Mouse (Mus musculus): ENCODE measurements around the gene Cd59a.
A peak's percentile ranks its signal among the peaks of the same experiment; 100 is the strongest.
"Not testable (repeated sequence)": the region's sequence is repeated elsewhere in the genome, so short reads cannot be mapped to it uniquely, and the experiment has no call there.

Cd59a gene

DNA sequence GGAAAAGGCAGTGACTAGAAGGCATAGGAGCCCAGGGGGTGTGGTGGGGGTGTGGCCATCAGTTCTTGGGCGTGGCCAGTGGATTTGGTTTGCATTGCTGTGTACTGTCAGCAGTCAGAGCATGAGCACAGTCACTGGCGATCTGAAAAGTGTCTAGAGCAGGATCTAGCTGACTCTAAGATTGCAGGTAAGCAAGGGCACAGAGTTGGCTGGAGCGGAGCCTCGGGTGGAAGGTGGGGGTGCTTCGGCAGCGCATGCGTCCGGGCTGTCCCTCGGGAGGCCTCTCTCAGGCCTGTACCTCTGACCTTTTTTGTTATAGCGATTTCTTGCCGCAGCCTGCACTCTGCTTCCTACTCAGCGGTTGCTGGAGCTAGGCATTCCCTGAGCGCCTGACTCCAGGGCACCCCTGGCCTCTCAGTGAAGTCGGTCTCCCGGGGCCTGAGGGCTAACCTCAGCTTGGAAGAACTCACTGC lies at the start of gene Cd59a:
Gene Cd59a (plus strand): TSS at position 61 of the 473 bp plus-strand sequence.
- DNase-seq (ENCODE audit: low spot score in 2 of 2), result peak; percentile 87 to 91

DNA sequence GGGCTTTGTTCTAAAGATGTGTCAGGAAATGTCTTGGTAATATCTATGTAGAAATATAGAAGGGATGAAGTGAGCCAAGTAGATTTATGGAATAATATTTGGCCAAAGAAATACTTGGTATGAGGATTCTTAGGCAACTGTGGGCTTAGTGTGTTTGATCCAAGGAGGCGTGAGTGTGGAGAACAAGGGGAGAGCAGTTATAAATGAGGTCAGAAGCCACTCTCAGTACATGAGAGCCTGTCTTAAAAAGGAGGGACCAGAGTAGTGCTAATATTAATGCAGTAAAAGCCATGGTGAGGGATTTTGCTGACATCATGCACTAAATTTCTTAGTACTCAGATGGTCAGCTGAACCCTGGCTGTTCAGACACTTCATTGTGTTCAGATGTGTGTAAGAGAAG lies 37.2 kb upstream of the Cd59a start:
- DNase-seq (ENCODE audit: low spot score in 2 of 2), result no peak

DNA sequence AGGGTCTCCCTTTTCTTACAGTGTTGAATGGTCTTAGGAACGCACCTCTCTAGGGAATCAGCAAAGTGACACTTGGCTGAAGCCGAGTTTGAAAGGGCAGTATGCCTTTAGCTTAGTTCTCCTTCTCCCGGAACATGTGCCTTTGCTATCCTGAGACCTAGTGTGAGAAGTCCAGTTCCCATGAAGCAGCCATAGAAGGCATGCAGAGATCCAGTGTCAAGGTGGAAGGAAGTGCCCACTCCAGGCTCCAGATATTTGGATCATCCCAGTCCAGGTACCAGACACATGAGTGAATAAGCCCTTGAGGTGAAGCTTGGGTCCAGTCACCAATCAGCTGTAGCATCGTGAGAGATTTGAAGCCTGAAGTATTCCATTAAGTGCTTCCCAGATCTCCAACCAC lies 36.6 kb upstream of the Cd59a start:
- no peak for DNase-seq (ENCODE audit: low spot score in 2 of 2)

DNA sequence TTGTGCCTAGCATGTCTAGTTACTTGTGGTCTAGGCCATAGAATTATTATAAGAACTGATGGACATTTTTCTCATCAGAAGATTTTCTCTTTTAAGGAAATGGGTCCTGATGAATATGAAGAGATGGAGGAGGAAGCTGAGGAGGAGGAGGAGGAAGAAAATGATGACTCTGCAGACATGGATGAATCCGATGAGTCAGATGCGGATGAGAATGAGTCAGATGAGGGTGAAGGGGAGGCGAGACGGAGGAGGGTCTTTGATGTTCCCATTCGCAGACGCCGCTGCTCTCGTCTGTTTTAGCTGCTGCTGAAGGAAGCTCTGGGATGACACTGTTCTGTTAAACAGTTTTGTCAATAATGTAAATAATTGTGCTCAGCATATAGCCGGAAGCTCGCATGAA lies 35.8 kb upstream of the Cd59a start:
- no peak for DNase-seq (ENCODE audit: low spot score in 2 of 2)

DNA sequence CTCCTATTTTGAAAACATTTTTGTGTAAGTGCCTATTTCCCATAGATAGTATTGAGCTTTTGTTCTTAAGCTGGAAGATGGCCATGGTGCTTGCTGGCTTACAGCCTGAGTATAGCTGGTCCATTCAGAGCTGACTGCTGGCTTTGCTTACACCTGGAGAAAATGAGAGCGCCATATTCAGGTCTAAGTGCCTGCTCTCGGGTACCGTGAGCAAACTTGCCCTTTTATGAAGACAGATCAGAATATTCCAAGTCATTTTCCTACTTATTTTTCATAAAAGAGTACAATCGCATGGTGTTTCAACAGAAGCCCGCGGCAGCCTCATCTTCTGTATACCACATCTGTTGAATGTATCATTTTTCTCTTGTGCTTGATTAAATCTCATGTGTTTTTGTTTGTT lies 34.6 kb upstream of the Cd59a start:
- DNase-seq (ENCODE audit: low spot score in 2 of 2), result no peak

DNA sequence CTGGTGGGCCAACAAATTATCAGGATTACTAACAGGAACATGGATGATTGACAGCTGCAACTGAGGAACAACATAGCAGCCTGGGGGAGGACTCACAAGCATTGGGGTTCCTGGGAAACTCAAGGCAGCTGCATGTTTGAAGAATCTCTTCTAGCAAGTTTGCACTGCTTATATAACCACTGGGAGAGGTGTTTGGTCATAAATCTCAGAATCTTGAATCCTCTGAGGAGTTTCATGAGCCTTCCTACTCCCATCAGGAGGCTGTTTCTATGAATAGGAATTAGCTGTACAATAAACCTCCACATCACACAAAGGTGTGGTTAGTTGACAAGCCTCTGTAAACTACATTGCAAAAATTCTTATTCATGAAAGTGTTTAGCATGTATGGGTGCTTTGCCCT lies 32.9 kb upstream of the Cd59a start:
- DNase-seq (ENCODE audit: low spot score in 2 of 2), result no peak

DNA sequence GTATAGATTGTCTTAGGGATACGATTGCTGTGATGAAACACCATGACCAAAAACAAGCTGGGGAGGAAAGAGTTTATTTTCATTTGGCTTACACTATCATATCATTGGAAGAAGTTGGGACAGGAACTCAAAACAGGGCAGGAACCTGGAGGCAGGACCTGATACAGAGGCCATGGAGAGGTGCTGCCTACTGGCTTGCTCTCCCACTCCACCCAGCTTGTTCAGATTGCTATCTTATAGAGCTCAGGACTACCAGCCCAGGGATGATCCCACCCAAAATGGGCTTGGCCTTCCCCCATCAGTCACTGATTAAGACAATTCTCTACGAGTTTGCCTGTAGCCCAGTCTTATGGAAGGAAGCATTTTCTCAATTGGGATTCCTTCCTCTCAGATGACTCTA lies 31.4 kb upstream of the Cd59a start:
- no peak for DNase-seq (ENCODE audit: low spot score in 2 of 2)

DNA sequence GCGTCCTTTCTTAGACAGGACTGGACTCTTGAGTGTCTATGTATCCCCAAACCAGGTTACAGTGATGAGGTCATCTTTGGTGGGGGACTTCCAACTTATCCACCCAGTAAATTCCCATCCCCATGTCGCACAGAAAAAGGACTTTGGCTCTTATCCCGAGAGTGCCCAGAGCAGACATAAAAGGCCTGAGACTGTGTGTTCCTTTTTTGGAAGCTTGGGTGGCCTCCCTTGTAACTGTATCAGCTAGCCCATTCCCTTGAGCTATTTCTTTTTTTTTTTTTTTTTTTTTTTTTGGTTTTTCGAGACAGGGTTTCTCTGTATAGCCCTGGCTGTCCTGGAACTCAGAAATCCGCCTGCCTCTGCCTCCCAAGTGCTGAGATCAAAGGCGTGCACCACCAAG lies 30.1 kb upstream of the Cd59a start, which contains the start of gene Gm10912:
Gene Gm10912 (plus strand): TSS at position 301 of the 400 bp plus-strand sequence.
- DNase-seq (ENCODE audit: low spot score in 2 of 2), result not testable (repeated sequence)

DNA sequence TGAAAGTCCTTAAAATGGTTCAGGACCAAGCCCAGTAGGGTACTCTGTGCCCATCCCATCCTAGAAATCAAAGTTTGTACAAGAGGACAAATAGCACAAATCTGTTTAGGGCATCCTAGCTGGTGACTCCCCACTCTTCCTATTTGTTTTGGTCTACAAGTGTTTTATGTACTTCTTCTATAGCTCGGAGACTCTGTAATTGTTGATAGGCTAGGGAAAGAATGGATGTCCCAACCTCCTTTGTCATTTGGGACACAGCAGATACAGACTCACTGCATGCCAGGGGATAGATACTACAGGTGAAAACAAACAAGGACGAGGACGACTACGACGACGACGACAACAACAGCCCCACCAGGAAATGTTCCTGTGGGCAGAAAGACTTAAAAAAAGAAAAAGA lies 27.2 kb upstream of the Cd59a start, which contains the start of gene Gm10799:
Gene Gm10799 (minus strand): TSS at position 101 of the 400 bp plus-strand sequence.
- not testable (repeated sequence) for DNase-seq (ENCODE audit: low spot score in 2 of 2)

DNA sequence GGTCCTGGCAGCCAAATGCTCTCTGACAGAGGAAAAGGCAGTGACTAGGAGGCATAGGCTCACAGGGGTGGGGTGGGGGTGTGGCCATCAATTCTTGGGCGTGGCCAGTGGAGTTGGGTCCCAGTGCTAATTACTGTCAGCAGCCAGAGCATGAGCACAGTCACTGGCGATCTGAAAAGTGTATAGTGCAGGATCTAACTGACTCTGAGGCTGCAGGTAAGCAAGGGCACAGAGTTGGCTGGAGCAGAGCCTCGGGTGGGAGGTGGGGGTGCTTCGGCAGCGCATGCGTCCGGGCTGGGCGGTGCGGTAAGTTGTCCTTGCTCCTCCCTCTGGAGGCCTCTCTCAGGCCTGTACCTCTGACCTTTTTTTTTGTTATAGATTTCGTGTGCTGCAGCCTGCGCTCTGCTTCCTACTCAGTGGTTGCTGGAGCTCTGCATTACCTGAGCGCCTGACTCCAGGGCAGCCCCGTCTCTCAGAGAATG lies 25.9 kb upstream of the Cd59a start, which contains the start of gene Cd59b:
Gene Cd59b (plus strand): TSS at position 146 of the 482 bp plus-strand sequence.
- peak; percentile 29 to 39 for DNase-seq (ENCODE audit: low spot score in 2 of 2)

DNA sequence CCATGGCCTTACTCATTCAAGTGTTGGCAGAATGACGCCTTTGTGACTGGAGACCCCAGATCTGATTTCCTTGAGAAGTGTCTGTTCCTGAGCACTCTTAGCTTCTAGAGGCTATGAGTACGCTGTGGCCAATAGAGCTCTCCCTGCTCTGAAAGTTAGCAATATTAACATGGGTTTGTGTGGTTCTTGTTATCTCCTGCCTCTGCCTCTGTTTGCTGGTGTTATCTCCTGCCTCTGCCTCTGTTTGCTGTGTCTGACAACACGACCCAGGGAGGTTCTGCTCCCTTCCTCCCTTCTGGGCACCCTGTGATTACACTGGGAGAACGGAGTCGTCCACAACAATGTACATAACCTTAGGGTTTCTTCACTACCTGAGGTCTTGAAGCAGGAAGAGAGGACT lies 17.3 kb upstream of the Cd59a start:
- DNase-seq (ENCODE audit: low spot score in 2 of 2), result not testable (repeated sequence)

DNA sequence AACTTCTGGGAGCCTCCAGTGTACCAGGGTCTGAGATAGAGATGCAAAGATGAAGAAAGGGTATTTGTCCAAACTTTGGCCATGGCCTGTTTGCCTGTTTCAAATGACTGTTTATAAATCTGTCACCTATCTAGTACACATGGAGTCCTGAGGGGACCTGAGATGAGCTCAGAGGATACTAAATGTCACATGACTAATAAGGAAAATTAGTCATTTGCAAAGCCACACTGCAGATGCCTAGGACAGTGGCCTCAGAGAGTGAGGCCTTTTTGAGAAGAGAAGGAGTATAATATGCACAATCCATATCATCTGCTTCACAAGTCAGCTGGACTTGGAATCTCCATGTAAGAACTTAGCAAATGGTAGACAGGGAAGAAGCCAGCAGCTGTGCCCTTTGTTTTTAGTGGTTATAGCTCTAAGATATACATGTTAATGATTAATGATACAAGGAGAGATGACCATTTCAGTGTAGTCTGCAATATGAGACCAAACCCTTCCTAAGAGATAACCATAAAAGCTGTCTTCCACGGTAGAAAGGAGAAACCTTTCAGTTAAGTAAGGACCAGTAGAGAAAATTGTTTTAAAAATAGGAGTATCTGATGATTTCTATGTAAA lies 14.1 kb upstream of the Cd59a start:
- not testable (repeated sequence) for DNase-seq (ENCODE audit: low spot score in 2 of 2)

DNA sequence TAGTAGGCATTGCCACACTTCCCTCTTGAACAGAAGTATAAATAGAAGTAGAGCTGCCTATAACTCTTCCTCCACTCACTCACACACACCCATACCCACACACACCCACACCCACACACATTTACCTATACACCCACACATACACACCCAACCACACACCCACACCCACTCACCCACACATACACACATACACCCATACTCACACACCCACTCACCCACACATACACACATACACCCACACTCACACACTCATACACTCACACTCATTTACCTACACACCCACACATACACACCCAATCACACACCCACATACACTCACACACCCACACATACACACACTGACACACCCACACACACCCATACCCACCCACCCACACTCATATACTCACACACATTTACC lies 13.1 kb upstream of the Cd59a start:
- DNase-seq (ENCODE audit: low spot score in 2 of 2), result no peak

DNA sequence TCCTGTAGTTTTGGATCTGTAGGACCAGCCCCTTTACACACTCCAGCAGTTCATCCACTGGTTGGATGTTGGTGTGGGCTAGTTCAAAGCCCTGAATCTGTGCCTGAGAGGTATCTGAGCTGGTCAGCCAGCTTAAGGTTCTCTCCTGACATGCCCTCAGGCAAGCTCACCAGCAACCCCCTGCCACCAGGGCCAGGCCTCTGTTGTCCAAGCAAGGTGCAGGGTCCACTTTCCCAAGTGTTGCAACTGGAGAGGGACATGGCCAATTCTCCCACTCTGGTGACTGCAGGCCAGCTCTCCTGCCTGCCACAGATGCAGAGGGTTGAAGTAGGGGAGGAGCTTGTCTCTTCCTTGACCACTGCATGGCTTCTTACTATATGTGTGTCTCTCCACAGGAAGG lies 11.6 kb upstream of the Cd59a start:
- DNase-seq (ENCODE audit: low spot score in 2 of 2), result not testable (repeated sequence)

DNA sequence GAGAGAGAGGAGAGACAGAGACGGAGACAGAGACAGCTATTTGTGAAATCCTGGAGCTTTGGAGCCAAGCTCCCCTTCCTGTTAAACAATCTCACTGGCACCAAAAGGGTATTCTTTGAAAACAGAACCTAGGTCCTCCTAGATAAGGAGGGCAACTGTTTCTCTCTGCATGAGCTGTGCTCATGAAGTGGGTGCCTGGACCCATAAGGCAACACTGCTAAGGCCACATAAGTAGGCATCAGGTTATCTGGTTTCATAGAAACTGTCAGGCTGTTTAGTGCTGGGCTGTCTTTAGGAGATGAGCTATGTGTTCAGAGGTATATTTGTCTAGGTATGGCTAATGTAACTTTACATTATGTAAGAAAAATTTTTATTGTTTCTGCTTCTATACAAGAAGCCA lies 8.0 kb upstream of the Cd59a start:
- not testable (repeated sequence) for DNase-seq (ENCODE audit: low spot score in 2 of 2)

DNA sequence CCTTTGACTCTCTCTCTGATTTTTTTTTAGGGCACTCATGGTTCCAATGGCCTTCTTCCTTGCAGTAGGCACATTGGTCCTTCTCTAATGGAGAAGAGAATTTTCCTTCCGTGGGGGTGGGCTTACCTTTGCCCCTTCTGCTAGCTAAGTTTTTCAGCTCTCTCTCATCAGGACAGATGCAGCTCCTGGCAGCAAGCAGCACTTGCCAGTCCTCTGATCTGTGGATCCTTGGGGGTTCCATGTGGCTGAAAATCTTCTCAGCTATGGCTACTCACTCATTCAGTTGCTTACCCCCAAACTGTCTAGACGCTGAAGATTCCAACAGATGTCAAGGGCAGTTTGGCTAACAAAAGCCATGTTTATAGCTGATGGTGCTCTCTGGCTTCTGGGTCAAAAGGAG lies 2.3 kb upstream of the Cd59a start:
- no peak for DNase-seq (ENCODE audit: low spot score in 2 of 2)

DNA sequence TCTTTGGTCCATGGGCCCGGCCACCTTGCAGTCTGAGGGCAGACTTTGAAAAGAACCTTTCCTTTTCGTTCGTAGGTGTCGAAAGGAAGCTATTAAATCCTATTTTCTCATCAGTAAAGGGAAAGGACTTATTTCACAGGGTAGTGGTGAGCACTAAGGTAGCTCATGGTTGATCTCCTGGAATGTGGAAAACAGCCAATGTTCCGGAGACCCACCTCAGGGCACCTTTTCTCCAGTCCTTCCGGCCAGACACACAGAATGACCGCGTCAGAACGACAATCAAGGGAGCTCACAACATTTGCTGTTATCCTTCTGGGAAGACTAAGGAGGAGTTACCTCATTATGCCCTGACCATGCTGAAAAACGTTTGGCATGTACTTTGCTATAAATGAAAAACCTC lies 655 bp downstream of the Cd59a start:
- no peak for DNase-seq (ENCODE audit: low spot score in 2 of 2)

DNA sequence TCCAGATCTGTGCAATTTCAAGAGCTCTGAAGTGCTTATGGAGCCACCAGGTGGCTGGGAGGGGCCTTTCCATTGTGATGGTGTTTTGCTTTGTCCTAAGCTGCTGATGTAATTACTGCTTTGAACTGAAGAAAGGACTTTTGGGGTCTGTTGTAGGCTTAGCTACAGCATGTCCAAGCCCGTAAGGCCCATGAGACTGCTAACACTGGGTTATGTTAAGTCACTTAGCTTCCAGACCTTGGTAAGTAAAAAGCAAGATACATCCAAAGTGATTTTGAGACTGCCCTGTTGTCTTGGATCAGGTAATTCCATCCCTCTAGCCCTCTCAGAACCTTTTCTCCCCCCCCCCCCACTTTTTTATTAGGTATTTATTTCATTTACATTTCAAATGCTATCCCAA lies 1.2 kb downstream of the Cd59a start:
- DNase-seq (ENCODE audit: low spot score in 2 of 2), result not testable (repeated sequence)

DNA sequence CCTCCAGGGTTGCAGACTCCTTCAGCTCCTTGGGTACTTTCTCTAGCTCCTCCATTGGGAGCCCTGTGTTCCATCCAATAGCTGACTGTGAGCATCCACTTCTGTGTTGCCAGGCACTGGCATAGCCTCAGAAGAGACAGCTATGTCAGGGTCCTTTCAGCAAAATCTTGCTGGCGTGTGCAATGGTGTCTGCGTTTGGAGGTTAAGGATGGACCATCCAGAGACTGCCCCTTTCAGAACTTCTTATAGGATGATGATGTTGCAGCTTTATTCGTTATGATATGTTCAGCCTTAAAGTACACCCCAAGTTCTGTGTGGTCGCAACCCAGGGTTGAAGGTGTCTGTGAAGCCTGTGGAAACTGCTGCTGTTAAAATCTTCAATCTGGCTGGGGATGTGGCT lies 1.8 kb downstream of the Cd59a start:
- DNase-seq (ENCODE audit: low spot score in 2 of 2), result not testable (repeated sequence)

DNA sequence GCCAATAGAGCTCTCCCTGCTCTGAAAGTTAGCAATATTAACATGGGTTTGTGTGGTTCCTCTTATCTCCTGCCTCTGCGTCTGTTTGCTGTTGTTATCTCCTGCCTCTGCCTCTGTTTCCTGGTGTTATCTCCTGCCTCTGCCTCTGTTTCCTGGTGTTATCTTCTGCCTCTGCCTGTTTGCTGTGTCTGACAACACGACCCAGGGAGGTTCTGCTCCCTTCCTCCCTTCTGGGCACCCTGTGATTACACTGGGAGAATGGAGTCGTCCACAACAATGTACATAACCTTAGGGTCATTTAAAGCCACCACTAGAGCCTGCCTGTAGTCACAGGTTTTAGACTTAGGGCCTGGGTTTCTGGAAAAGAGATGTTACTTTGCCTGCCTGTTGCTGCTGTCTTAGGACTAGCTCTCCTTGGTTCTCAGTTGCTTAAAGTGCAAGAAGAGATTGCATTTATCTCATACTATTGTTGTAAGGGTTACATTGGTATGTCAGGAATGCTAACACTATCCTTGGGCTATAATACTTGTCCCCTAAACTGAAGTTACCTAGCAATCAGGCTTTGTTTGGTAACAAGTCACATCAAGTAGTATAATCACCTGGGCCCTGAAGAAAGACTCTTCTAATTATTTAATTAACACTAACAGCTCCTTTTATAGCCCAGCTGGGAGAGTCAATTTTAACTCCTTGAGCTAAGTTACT lies 3.1 kb downstream of the Cd59a start:
- no peak for DNase-seq (ENCODE audit: low spot score in 2 of 2)

DNA sequence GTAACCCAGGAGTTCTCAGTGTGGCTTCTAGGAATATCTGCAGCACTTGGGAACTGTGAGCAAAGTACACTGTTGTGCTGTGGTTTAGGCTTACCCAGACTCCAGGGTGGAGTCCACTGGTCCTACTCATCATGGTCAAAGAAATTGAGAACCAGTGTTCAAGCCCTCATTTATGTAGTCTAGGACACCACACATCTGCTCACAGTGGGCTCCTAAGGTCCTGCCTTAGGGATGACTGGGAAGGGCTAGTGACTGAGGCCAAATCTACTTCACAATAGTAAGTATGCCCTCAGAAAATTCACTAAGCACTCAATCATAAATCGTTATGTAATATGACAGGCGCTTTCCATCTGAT lies 3.6 kb downstream of the Cd59a start:
- no peak for DNase-seq (ENCODE audit: low spot score in 2 of 2)

DNA sequence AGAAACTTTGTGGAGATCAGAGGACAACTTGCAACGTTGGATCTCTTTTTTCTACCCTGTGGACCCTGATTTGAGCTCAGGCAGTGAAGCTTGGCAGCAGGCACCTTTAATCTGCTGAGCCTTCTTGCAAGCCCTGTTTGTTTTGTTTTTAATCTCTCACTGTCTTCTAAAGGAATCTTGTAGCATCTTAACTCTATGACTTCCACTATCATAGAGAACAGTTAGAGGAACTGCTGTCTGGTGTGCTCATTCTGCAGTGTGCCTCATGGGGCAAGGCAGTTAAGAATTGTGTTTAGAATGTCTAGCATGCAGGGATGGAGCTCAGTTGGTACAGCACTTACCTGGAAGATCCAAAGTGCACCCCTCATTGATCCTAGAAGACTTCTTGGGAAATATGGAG lies 4.3 kb downstream of the Cd59a start:
- DNase-seq (ENCODE audit: low spot score in 2 of 2), result no peak

DNA sequence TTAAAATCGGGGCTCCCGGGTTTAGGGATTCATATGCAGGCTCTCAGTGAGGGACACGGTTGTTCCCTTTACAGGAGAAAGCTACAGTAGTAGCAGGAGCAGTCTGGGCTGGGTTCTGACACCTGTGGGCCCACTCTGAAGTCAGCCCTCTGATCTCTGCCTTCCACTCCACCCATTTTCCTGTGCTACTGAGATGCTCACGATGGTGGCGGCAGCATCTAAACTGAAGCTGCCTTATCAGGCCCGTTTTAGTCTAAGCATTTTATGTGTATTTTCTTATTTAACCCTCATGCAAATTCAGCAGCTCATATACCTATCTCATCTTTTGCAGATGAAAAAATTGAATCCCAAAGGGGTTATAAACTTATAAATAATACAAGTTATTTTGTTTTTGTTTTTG lies 9.2 kb downstream of the Cd59a start:
- DNase-seq (ENCODE audit: low spot score in 2 of 2), result no peak

Measured in heart, adult 9 months (tissue).